Mouse (Mus musculus): Measurements from ENCODE around the gene Akap12.

GRCm38 (mm10) chr10:4275572-4275971 is 9.4 kb downstream of the Akap12 start:
- TF ChIP-seq CTCF (IDR thresholded peaks at IDR 0.05; ENCODE audit: borderline replicate concordance, control insufficient read depth, extremely low read depth, insufficient read depth, low read length, poor library complexity) = no peak
- no peak for TF ChIP-seq POLR2A (IDR thresholded peaks at IDR 0.05; ENCODE audit: control insufficient read depth, extremely low read depth, insufficient read depth, low read length, poor library complexity)
